Mouse (Mus musculus) spleen, postnatal 36 days (tissue): ENCODE results near the gene Sytl1.
A peak's percentile ranks its signal among the peaks of the same experiment; 100 is the strongest.

Experiments used
- DNase-seq, 2 experiments: peaks; one replicate each; pipeline ENCODE4 v3.0.0; 2022; ENCODE audit warnings: low spot score in 2 of 2, mixed read lengths in 1 of 2

Sytl1 gene

DNA sequence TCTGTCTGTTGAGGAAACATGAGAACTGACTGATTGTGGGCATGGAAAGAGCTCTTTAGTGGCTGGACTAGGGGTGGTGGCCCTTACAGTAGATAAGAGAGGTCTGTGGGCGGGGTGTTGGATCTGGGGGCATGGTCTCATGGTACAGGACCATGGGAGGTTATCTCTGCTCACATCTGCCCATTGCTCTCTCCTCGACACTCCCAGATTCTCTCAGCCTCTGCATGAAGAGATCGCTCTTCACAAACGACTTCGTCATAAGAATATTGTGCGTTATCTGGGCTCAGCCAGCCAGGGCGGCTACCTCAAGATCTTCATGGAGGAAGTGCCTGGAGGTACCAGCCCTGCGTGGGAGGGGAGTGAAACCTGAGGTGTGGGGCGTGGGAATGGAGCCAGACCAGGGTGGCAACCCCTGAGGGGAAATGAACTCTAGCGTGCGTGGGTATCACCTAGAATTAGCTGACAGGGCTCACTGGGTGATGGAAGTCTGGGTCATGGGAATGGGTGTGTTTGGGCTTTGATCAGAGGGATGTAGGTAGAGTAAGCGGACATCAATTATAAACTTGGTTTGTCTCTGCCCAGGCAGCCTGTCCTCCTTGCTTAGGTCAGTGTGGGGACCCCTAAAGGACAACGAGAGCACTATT is 15.0 kb downstream of the Sytl1 start:
- peak; percentile 33 to 51 for DNase-seq

DNA sequence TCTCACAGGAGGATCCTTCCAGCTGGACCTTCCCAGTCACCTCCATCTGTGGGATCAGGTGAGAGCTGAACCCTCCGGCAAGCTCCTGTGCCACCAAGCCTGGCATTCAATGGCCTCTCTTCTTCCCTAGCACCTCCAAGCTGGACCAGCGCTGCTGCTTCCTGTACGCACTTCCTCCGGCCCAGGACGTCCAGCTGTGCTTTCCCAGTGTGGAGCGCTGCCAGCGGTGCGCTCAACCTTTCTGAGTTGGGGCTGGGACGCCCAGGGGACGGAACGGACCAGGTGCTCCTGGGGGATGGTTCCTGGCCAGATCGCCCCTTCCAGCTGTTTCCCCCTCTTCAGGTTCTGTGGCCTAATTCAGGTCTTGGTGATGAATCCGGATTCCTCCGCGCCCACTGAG is 15.8 kb downstream of the Sytl1 start:
- no peak for DNase-seq

DNA sequence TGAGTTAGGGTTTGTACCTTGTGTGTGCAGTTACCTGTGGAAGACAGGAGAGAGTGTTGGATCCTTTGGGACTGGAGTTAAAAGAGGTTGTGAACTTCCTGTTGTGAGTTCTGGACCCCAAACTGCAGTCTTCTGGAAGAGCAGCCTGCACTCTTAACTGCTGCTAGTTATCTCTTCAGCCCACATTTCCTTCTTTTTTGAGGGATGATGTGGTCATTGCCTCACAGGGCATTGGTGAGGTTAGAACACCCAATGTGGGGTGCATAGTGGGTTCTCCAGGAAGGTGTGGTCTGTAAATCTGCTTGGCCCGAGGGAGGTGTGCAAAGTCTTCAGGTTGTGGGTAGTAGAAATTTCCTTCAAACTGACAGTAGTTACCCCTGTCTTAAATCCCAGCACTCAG is 18.6 kb downstream of the Sytl1 start:
- DNase-seq = no peak

DNA sequence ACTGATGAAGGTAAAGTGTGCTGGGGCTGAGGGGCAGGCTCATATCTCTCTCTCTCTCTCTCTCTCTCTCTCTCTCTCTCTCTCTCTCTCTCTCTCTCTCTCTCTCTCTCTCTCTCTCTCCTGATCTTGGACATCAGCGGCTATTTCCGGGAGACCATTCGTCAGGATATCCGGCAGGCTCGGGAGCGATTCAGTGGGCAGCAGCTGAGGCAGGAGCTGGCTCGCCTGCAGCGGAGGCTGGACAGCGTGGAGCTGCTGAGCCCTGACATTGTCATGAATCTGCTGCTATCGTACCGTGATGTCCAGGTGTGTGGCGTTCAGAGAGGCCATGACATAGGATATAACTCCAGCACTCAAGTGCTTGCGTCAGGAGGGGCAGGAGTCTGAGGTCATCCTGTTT is 19.4 kb downstream of the Sytl1 start:
- no peak for DNase-seq

DNA sequence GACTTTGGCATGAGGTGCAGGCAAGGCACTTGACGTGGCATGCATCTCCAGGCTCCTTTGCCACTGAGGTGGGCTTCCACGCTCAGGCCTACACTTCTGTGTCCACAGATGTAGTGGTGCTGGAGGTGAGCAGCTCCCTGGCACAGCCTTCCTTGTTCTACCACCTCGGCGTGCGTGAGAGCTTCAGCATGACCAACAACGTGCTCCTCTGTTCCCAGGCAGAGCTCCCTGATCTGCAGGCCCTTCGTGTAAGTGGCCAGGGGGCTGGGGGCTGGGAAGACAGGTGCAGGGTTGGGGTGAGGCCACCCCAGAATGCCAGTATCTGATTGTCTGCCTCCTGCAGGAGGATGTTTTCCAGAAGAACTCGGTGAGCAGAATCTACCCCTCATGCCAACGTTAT is 20.2 kb downstream of the Sytl1 start:
- no peak for DNase-seq

DNA sequence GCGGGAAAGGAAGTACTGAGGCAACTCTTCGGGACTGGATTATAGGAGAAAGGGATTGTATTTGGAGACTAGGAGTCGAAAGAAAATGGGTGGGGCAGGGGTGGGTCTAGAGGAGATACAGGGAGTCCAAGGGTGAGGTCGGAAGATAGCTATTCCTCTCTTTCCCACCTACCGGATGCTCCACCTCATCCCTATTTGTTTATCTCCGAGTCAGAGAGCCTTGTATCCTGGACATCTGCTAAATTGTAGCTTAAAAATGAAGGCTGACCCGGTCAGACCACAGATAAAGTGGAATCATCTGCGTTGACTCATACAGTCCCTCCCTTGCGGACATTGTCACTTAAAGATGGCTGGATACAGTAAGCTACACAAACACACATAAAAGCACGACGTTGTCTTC is 21.0 kb downstream of the Sytl1 start:
- no peak for DNase-seq

DNA sequence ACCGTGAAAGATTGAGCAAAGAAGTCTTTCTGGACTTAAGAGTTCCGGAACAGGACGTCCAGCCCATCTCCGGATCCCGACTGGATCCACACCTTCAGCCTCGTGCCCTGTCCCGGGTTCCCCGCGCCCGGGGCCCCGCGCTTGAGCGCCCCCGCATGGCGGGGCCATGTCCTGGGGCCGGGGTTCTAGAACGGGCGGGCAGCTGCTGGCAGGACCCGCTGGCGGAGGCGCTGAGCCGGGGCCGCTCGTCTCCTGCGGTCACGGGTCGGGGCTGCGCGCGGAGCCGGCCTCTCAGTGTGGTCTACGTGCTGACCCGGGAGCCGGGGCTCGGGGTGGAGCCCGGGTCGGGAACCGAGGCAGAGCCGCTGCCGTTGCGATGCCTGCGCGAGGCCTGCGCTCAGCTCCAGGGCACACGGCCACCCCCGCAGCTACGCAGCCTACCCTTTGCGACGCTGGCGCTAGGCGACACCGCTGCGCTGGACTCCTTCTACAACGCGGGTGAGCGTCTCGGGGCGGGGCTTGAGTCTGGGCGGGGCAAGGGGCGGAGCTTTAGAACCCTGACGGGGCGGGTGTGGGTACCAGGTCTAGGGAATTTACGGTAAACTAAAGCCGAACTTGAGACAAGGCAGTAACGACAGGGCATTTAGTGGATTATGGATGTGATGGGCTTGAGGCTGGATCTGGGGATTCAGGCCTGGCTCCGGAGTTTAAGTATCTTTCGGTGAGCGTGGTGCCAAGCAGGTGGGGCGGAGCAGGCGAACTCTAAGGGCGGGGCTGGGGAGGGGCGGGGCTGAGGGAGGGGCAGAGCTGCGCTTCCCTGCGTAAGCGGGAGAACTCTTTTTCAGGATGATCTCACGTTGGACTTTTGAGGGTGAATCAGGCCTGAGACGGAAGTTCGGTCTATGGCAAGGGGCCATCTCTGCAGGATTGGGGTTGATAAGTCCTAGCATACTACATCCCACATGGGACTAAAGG is 21.7 kb downstream of the Sytl1 start:
- DNase-seq = peak; percentile 86

DNA sequence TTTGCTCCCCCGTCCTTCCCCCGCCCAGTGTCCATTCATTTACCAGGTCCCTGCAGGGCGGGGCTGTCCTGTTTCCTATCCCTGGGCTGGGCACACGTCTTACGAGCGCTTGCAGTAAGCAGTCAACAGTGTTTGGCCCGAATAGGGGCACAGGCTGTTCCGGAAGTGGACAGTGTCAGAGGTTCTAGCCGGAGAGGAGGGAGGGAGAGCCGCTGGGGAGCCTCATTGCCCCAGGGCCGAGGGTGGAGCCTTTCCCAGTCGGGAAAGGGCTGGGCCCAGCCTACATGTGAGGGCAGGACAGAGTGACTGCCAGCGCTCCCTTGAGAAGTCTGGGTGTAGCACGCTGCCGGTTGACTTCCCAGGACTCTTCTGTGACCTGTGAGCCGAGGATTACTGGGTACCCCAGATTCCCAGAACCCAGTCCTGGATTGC is 22.4 kb downstream of the Sytl1 start, which contains the start of gene Map3k6:
Gene Map3k6 (plus strand): TSS at position 329 of the 432 bp plus-strand sequence.
- peak; percentile 30 to 48 for DNase-seq

DNA sequence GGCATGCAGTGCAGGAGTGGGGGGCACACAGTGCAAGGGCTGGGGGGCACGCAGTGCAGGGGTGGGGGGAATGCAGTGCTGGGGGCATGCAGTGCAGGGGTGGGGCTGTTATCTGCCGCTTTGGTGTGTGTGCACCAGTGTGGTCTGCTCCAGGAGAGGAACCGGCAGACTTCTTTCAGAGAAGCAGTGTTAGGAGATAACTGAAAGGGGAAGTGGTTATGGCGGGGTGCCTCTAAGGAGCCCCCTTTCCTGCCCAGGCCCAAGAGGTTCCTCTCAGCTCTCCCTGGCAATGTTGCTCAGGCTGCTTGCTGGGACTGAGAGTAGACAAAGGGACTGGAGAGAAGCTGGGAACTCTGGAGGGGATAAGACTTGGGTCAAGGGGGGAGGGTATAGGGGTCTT is 25.0 kb downstream of the Sytl1 start:
- DNase-seq = peak; percentile 74 to 75

DNA sequence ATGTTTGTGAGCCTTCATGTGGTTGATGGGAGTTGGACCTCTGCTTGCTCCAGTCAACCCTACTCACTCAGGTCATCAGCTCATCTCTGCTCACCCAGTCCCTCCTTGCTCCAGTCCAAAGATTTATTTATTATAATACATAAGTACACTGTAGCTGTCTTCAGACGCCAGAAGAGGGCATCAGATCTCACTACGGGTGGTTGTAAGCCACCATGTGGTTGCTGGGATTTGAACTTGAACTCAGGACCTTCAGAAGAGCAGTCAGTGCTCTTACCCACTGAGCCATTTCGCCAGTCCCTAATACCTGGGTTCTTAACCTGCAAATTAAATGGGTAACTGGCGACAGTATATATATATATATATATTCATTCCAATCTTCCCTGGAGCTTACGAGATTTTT is 27.5 kb downstream of the Sytl1 start:
- DNase-seq = no peak

DNA sequence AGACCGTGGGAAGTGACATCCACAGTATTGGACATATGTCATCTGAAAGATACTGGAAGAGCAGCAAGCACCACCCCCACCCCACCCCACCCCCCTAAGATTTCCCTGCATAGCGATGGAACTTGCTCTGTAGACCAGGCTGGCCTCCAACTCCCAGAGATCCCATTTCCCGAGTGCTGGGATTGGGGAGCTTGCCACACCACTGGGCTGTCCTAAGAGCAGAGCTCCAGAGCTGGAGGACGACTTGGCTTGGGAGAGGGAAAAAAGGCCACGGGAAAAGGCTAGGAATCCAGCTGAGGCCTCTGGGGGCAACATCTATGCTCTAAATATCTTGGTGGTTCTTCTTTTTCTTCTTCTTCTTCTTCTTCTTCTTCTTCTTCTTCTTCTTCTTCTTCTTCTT is 28.1 kb downstream of the Sytl1 start:
- no peak for DNase-seq

DNA sequence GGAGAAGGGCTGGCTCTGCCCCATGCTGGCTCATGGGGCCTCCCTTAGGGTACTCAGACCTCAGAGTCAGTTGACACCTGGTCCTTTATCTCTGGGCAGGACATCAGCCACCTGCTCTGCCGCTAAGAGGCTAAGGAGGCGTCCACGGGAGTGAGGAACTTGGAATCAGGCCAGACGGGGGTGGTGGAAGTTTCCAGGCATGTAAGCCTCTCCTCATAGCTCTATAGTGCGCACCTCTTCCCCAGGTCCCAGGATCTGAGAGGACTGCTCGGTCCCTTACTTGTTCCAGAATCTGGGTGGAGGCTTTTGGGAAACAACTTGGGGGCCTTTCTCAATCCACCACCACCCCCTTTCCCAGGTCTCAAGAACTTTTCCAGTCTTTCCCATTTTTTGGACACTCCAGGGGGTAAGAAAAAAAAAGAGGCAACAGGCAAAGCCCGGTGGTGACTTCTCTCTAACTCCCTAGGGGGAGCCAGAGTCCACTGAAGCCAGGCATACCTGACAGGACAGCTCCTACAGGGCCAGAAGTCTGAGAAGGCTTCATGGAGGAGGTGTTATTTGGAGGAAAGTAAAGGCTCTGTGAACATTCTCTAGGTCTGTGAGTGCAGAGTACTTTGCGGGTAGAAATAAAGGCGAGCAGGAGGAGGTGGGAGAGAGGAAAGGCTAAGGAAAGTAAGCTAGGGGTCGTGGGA is 29.5 kb downstream of the Sytl1 start:
- peak; percentile 45 to 57 for DNase-seq

DNA sequence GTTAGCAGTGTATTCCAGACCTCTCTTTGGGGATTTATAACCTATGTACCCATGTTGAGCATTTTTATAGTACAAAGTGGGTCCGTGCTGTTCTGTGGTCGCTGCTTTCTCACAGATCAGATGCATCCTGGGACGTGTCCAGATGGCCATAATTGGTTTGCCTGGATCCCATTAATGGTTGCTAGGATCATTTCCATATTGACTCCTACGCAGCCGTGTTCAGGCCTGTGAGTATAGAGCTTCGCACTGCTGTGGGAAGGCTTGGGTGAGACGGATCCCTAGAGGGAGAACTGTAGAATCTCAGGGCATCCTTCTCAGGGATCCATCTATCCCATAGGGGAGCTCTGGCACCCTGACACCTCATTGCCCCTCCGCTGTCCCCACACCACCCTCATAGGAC is 33.3 kb downstream of the Sytl1 start:
- DNase-seq = no peak

DNA sequence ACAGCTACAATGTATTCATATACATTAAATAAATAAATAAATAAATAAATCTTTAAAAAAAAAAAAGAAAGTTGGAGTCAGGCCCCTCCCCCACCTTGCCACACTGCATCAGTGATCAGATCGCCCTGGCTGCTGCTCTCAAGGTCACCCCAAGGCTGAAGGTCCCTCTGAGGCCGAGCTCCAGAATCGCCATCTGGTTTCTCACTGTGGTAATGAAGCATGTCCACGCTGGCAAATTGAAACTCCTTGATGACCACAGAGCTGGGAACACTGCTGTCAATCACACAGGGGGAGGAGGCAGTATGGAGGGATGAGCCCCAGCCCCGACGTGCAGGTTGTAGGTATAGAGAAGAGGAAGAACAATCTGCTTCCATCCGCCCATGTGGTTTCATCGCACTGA is 35.3 kb downstream of the Sytl1 start:
- no peak for DNase-seq

DNA sequence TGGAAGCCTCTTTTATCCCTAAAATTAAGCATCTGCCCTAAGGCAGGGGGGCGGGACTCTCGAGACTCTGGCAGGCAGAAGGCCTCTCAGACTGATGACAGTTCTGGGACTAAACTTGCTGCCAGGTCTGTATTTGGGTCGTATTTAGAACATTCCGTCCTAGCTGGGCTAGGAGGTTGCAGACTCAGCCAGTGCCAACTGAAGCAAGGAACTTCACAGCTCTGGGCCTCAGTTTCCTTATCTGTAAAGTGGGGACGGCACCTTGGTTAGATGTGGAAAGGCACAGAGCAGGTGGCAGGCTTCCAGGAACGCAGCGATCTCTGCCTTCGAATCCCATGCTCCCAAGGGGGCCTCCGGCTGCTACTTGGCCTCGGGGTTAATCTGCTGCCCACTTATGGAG is 36.8 kb downstream of the Sytl1 start:
- DNase-seq = no peak

DNA sequence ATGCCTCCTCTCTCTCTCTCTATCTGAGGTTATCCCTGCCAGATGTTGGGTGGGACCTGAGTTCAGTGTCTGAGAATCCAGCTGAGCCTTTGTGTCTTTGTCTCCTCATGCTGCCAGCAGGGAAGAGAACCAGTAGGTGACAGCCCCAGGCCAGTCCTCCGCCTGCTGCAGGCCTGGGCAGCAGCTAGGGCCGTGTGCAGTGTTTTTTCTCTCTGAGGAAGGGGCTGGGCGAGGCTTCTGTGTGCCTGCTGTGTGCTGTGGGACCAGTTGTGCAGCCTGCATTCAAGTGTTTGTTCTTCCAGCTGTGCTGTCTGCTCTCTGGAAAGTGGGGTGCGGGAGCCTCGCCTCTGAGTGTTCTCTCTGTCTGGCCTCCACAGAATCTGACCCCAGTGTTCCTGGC is 39.0 kb downstream of the Sytl1 start:
- DNase-seq = no peak

DNA sequence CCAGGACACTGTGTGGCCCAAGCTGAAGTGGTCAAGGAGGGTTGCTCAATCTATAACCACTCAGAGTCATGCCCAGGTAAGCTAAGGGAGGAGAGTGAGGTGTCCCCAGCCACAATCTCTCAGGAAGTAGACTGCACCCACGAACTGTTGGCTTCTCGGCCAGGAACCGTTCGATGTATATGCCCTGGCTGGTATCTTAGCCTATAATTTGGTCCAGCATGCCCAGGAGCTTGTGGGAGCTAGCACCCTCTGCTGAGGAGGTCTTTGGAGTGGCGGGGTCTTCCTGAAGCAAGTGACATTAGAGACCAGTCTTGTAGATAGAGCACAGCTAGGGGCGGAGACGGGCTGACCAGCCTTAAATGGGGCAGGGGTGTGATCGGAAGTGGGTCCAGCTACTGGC is 41.2 kb downstream of the Sytl1 start:
- DNase-seq = no peak

DNA sequence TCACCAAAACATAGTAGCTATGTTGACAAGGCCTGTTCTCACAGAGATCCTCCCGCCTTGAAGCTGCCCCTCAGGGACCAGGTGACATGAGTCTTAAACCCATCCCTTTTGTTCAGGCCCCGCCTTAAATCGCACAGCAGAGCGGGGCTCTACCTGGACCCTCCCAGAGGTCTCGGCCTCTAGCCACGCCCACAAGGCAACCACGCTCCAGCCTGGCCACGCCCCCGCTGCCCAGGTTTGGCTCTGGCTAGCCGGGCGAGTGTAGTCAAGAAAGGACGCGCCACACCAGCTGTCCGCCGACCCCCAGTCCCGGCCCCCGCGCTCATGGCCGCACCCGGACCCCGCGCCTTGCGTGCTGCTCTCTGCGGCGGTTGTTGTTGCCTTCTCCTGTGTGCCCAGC is 42.3 kb downstream of the Sytl1 start:
- no peak for DNase-seq

DNA sequence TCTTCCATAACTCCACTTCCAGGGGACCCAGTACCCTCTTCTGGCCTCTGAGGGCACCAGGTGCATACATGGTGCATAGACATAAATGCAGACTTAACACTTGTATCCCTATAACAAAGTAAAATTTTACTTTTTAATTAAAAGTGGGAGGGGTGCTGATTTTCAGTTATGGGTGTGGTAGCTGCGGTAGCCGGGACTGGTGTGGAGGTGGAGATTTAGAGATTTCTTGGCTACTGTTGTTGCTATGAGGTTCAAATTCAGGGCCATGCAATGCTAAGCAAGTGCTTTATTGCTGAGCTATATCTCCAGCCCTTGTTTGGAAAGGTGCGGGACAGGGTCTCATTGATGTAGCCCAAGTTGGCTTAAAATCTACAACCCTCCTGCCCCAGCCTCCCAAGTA is 44.2 kb downstream of the Sytl1 start:
- DNase-seq = no peak

DNA sequence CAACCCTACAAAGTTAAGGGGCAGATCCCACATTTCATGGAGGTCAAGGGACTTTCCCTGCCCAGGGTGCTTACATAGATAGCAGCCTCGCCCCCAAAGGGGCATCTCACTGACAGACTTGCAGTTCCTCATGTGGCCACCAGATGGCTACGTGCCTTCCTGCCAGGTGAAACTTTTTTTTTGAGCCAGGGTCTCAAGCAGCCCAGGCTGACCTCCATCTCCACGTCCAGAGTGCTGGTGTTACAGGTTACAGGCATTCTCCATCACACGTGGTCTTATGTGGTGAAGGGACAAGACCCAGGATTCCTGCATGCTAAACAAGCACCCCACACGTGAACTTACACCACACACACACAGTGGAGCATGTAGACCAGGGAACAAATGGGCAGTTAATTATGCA is 45.3 kb downstream of the Sytl1 start:
- DNase-seq = peak; percentile 48 to 52

DNA sequence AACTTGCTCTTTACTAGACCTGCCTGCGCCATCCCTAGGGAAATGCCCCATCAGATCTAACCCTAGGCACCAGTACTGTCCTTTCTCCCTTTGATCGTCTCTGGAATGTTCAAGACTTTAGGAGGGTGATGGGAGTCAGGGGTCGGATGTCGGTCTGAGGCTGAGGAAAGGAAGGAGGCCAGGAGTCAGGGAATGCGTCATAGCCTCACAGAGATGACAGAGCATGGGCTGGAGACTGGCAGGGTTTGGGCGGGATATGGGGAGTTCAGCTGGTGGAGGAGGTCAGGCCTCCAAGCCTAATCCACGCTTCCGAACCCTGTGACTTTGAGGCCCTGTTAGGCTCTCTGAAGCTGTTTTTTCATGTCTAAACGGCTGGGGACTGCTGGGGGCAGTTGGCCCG is 49.3 kb downstream of the Sytl1 start:
- DNase-seq = no peak

DNA sequence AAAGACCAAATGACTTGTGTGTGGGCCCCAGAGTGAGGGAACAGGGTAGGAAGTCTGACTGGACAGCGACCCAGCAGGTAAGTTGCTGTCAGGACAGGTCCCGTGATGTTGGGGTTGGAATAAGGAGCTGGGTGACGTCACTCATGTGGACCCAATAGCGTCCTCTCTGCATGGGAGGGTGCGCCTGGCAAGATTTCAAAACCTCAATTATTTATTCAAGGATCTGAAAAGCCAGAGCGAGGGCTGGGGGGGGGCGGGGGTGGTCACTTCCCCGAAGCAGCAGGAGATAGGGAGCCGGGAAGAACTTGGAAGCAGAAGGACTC is 49.7 kb downstream of the Sytl1 start:
- no peak for DNase-seq
